Mouse (Mus musculus): ENCODE results near the gene Lrrc56. TPM values are rescaled to one million over a fixed set of nuclear protein-coding genes. Genes with fewer than 3 reads are reported as not detected.
"Not testable (repeated sequence)": the region's sequence is repeated elsewhere in the genome, so short reads cannot be mapped to it uniquely, and the experiment has no call there.

The Lrrc56 gene
- polyA plus RNA-seq, 1 experiment from 2014 or later = 12.1 TPM

GRCm38 (mm10) chr7:141231551-141231950 is 37.6 kb downstream of the Lrrc56 start:
- Histone ChIP-seq H3K9ac (no peak overlapping the region), H3K4me1 (peaks cover 12% of the 10 kb centered on the region), H3K9me3 (no peaks in the 10 kb centered on the region), H3K4me3 (no peak overlapping the region), H3K27ac (no peak overlapping the region), H3K4me2 (replicated peaks) (no peak overlapping the region), H3K36me3 (peaks cover 53% of the 10 kb centered on the region), H3K27me3 (no peaks in the 10 kb centered on the region)
- no peak for ATAC-seq (ENCODE audit: insufficient number of reproducible peaks, insufficient read depth, low FRiP score, low TSS enrichment)
- WGBS = 92% methylated on average over 10 of the region's 10 CpGs

- not testable (repeated sequence) for H3K9ac ChIP-seq; H3K27ac ChIP-seq; H3K4me3 ChIP-seq; H3K4me2 ChIP-seq (replicated peaks); H3K4me1 ChIP-seq; H3K9me3 ChIP-seq; H3K27me3 ChIP-seq; ATAC-seq (ENCODE audit: insufficient number of reproducible peaks, insufficient read depth, low FRiP score, low TSS enrichment)
- 91% methylated on average over 4 of the region's 4 CpGs for WGBS
- H3K36me3 ChIP-seq = peaks cover 88% of the 10 kb centered on the region
Measured at GRCm38 (mm10) chr7:141250486-141250885, 56.5 kb downstream of the Lrrc56 start.

GRCm38 (mm10) chr7:141256159-141256558 is 62.2 kb downstream of the Lrrc56 start:
- WGBS = 92% methylated on average over 10 of the region's 10 CpGs
- no peaks in the 10 kb centered on the region for H3K9me3 ChIP-seq
- no peak overlapping the region for H3K9ac ChIP-seq
- H3K36me3 ChIP-seq = peaks cover 86% of the 10 kb centered on the region
- H3K4me2 ChIP-seq (replicated peaks) = no peak overlapping the region
- no peak overlapping the region for H3K4me3 ChIP-seq
- H3K4me1 ChIP-seq = no peaks in the 10 kb centered on the region
- H3K27me3 ChIP-seq = no peaks in the 10 kb centered on the region
- no peak overlapping the region for H3K27ac ChIP-seq
- no peak for ATAC-seq (ENCODE audit: insufficient number of reproducible peaks, insufficient read depth, low FRiP score, low TSS enrichment)

MicroRNAs encoded within 50 kb of the gene (microRNA counts, 519-probe panel; counts per million panel counts)
- microRNA mmu-miR-210 = 5,033 counts per million, percentile 86 among the panel's probes with 10 or more counts

Small RNA genes lying within 50 kb of the gene (microRNA-seq; reads per million reads assigned to microRNA genes)
- gene Mir210 = 525 reads per million, percentile 69 among the genes with 10 or more reads in this experiment

Other genes starting within 250 kb of the Lrrc56 start
- gene Ifitm5, start 243.9 kb upstream of the Lrrc56 start, polyA plus RNA-seq (2016; fragmentation: Nextera tagmentation; extraction: Ambion mirVana) = 4.2 and 4.5 TPM in 2 replicates
- 0.65 TPM in 1 of 2 replicates, not detected in the other for gene Gm45717, start 238.2 kb upstream of the Lrrc56 start, polyA plus RNA-seq (2016; fragmentation: Nextera tagmentation; extraction: Ambion mirVana)
- 864 and 899 TPM in 2 replicates for gene Ifitm2, start 238.2 kb upstream of the Lrrc56 start, polyA plus RNA-seq (2016; fragmentation: Nextera tagmentation; extraction: Ambion mirVana)
- gene Ifitm1, start 226.9 kb upstream of the Lrrc56 start, polyA plus RNA-seq (2016; fragmentation: Nextera tagmentation; extraction: Ambion mirVana) = 35.5 and 37.6 TPM in 2 replicates
- gene Ifitm3, start 183.4 kb upstream of the Lrrc56 start, polyA plus RNA-seq (2016; fragmentation: Nextera tagmentation; extraction: Ambion mirVana) = 48.0 and 52.4 TPM in 2 replicates
- gene Ifitm6, start 176.2 kb upstream of the Lrrc56 start, polyA plus RNA-seq (2016; fragmentation: Nextera tagmentation; extraction: Ambion mirVana) = 0.43 TPM in 1 of 2 replicates, not detected in the other
- not detected in 2 replicates for gene Gm17387, start 165.0 kb upstream of the Lrrc56 start, polyA plus RNA-seq (2016; fragmentation: Nextera tagmentation; extraction: Ambion mirVana)
- 35.2 and 39.2 TPM in 2 replicates for gene B4galnt4, start 133.1 kb upstream of the Lrrc56 start, polyA plus RNA-seq (2016; fragmentation: Nextera tagmentation; extraction: Ambion mirVana)
- 13.3 and 16.2 TPM in 2 replicates for gene Pkp3, start 115.9 kb upstream of the Lrrc56 start, polyA plus RNA-seq (2016; fragmentation: Nextera tagmentation; extraction: Ambion mirVana)
- gene Sigirr, start 93.6 kb upstream of the Lrrc56 start, polyA plus RNA-seq (2016; fragmentation: Nextera tagmentation; extraction: Ambion mirVana) = 1.9 and 3.0 TPM in 2 replicates
- gene Ano9, start 76.4 kb upstream of the Lrrc56 start, polyA plus RNA-seq (2016; fragmentation: Nextera tagmentation; extraction: Ambion mirVana) = 2.2 and 2.5 TPM in 2 replicates
- 82.2 and 84.7 TPM in 2 replicates for gene Ptdss2, start 71.8 kb upstream of the Lrrc56 start, polyA plus RNA-seq (2016; fragmentation: Nextera tagmentation; extraction: Ambion mirVana)
- gene Rnh1, start 21.3 kb upstream of the Lrrc56 start, polyA plus RNA-seq (2016; fragmentation: Nextera tagmentation; extraction: Ambion mirVana) = 87.9 and 88.1 TPM in 2 replicates
- gene Hras, start 152 bp upstream of the Lrrc56 start, polyA plus RNA-seq (2016; fragmentation: Nextera tagmentation; extraction: Ambion mirVana) = 91.0 and 111 TPM in 2 replicates
- 3.9 TPM in 2 replicates for gene Lmntd2, start 19.9 kb downstream of the Lrrc56 start, polyA plus RNA-seq (2016; fragmentation: Nextera tagmentation; extraction: Ambion mirVana)
- gene Rassf7, start 21.7 kb downstream of the Lrrc56 start, polyA plus RNA-seq (2016; fragmentation: Nextera tagmentation; extraction: Ambion mirVana) = 38.6 and 42.3 TPM in 2 replicates
- gene Phrf1, start 34.6 kb downstream of the Lrrc56 start, polyA plus RNA-seq (2016; fragmentation: Nextera tagmentation; extraction: Ambion mirVana) = 87.1 and 99.9 TPM in 2 replicates
- gene Irf7, start 72.3 kb downstream of the Lrrc56 start, polyA plus RNA-seq (2016; fragmentation: Nextera tagmentation; extraction: Ambion mirVana) = 0.99 and 1.1 TPM in 2 replicates
- gene Cdhr5, start 82.6 kb downstream of the Lrrc56 start, polyA plus RNA-seq (2016; fragmentation: Nextera tagmentation; extraction: Ambion mirVana) = not detected in 2 replicates
- 4.0 and 5.0 TPM in 2 replicates for gene Sct, start 85.0 kb downstream of the Lrrc56 start, polyA plus RNA-seq (2016; fragmentation: Nextera tagmentation; extraction: Ambion mirVana)
- gene Drd4, start 97.8 kb downstream of the Lrrc56 start, polyA plus RNA-seq (2016; fragmentation: Nextera tagmentation; extraction: Ambion mirVana) = 1.7 and 2.3 TPM in 2 replicates
- 75.4 and 83.4 TPM in 2 replicates for gene Deaf1, start 133.5 kb downstream of the Lrrc56 start, polyA plus RNA-seq (2016; fragmentation: Nextera tagmentation; extraction: Ambion mirVana)
- 54.3 and 56.7 TPM in 2 replicates for gene Tmem80, start 133.6 kb downstream of the Lrrc56 start, polyA plus RNA-seq (2016; fragmentation: Nextera tagmentation; extraction: Ambion mirVana)
- 5.6 and 5.7 TPM in 2 replicates for gene Eps8l2, start 144.7 kb downstream of the Lrrc56 start, polyA plus RNA-seq (2016; fragmentation: Nextera tagmentation; extraction: Ambion mirVana)
- 303 and 306 TPM in 2 replicates for gene Taldo1, start 198.0 kb downstream of the Lrrc56 start, polyA plus RNA-seq (2016; fragmentation: Nextera tagmentation; extraction: Ambion mirVana)
- gene Gatd1, start 220.0 kb downstream of the Lrrc56 start, polyA plus RNA-seq (2016; fragmentation: Nextera tagmentation; extraction: Ambion mirVana) = 62.2 and 68.5 TPM in 2 replicates
- 7.4 and 10.4 TPM in 2 replicates for gene Cend1, start 235.3 kb downstream of the Lrrc56 start, polyA plus RNA-seq (2016; fragmentation: Nextera tagmentation; extraction: Ambion mirVana)
- gene Slc25a22, start 243.7 kb downstream of the Lrrc56 start, polyA plus RNA-seq (2016; fragmentation: Nextera tagmentation; extraction: Ambion mirVana) = 39.2 and 41.9 TPM in 2 replicates
- 14.9 and 15.0 TPM in 2 replicates for gene Pidd1, start 249.9 kb downstream of the Lrrc56 start, polyA plus RNA-seq (2016; fragmentation: Nextera tagmentation; extraction: Ambion mirVana)

Data from embryonic facial prominence, embryonic 12.5 days (tissue).